Mouse (Mus musculus): ENCODE results near the gene Olfr131. TPM values are rescaled to one million over a fixed set of nuclear protein-coding genes. Genes with fewer than 3 reads are reported as not detected.

The Olfr131 gene
- total RNA-seq (2023) = not detected

GRCm38 (mm10) chr17:38088593-38088992 lies at the start of gene Olfr131:
Gene Olfr131 (minus strand): TSS chr17:38088693.

GRCm38 (mm10) chr17:38134426-38134825 lies 45.9 kb upstream of the Olfr131 start, which contains the start of gene Olfr132:
Gene Olfr132 (minus strand): TSS chr17:38134526.

GRCm38 (mm10) chr17:38063621-38064020 lies 24.9 kb downstream of the Olfr131 start, which contains the start of gene Olfr130:
Gene Olfr130 (plus strand): TSS chr17:38063921.

GRCm38 (mm10) chr17:38059979-38060378 lies 28.5 kb downstream of the Olfr131 start, which contains the start of gene Olfr129:
Gene Olfr129 (minus strand): TSS chr17:38060079.

Other genes starting within 250 kb of the Olfr131 start
- not detected for gene Olfr126, start 241.2 kb downstream of the Olfr131 start, total RNA-seq (2023)
- gene Olfr127, start 188.3 kb downstream of the Olfr131 start, total RNA-seq (2023) = not detected
- not detected for gene Olfr128, start 168.1 kb downstream of the Olfr131 start, total RNA-seq (2023)
- gene Olfr761, start 135.6 kb downstream of the Olfr131 start, total RNA-seq (2023) = not detected
- not detected for gene Olfr129, start 28.6 kb downstream of the Olfr131 start, total RNA-seq (2023)
- not detected for gene Olfr130, start 24.8 kb downstream of the Olfr131 start, total RNA-seq (2023)
- gene Olfr132, start 45.8 kb upstream of the Olfr131 start, total RNA-seq (2023) = not detected
- not detected for gene Olfr133, start 56.6 kb upstream of the Olfr131 start, total RNA-seq (2023)
- not detected for gene Olfr134, start 82.7 kb upstream of the Olfr131 start, total RNA-seq (2023)
- gene Olfr135, start 115.6 kb upstream of the Olfr131 start, total RNA-seq (2023) = not detected
- not detected for gene Olfr138, start 172.3 kb upstream of the Olfr131 start, total RNA-seq (2023)
- not detected for gene Olfr137, start 218.9 kb upstream of the Olfr131 start, total RNA-seq (2023)
- gene Olfr136, start 241.1 kb upstream of the Olfr131 start, total RNA-seq (2023) = not detected

All from B cell, adult 67 days (primary cell).